Comparison of ENCODE assay signal across 8 mouse cellular contexts in the genomic region with DNA sequence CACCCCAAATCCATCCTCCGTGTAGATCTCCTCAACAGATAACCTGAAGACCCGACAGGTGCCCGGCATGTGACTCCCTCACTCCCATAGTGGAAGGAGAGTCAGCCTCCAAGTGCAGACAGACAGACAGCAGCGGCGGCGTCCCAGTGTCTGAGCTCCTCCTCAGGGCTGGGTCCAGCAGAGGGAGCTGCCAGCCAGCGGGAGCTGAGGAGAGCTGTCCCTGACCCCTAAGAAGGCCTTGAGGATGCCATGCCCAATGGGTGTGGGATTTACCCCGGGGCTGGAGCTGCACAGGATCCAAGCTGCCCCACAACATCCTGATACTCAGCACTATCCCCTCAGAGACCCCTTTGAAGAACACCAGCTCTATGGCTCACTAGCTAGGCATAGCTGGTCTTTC.
DNase-seq lines count a peak whose midpoint lies in the region; ATAC-seq and TF ChIP-seq lines count a peak whose summit lies in the region.
"Had no signal": no experiment of that assay in that cellular context is flagged by ENCODE, and none has a peak within 500 bp of the region (broad histone marks: within the 10 kb centered on the region; RNA-seq: fewer than 3 reads in every experiment).

No protein-coding gene starts in this region.

- H3K4me1 ChIP-seq in CH12.LX (ENCODE audit: control insufficient read depth in 1 of 2, insufficient read depth in 2 of 2): no peaks in the 10 kb centered on the region; a peak in 1 of 4 replicates
- H3K4me1 ChIP-seq in embryonic facial prominence, embryonic 11.5 days (ENCODE audit: control insufficient read depth, insufficient read depth, low read length): no peaks in the 10 kb centered on the region
- no peaks in the 10 kb centered on the region for H3K4me1 ChIP-seq in lung, embryonic 16.5 days (replicated peaks; ENCODE audit: control insufficient read depth, insufficient read depth, low read length)

- intact Hi-C loops in heart, postnatal 25 days (cut with DNase I): loop anchor here (1.0 to 10.0 kb wide), 3 partner anchors 114 to 284 kb away; a partner anchor contains a TSS

- dilution Hi-C loops in CH12.LX (cut with MboI; ENCODE audit: extremely low pct_ligation_motif_present, extremely low pct_unique_long_range_greater_than_20kb, low sequenced_read_pairs): no loop called here

- no peaks in the 10 kb centered on the region for H3K36me3 ChIP-seq in CH12.LX (replicated peaks in 1 of 2; ENCODE audit: control insufficient read depth in 1 of 2, insufficient read depth in 1 of 2, low read length in 1 of 2)
- no peaks in the 10 kb centered on the region for H3K36me3 ChIP-seq in embryonic facial prominence, embryonic 11.5 days (replicated peaks; ENCODE audit: control insufficient read depth, insufficient read depth, low read depth, low read length)
- no peaks in the 10 kb centered on the region for H3K36me3 ChIP-seq in lung, embryonic 16.5 days (ENCODE audit: control insufficient read depth, insufficient read depth, low read length)
- H3K36me3 ChIP-seq: limb, embryonic 15.5 days had no signal

- DNase-seq in 416B (ENCODE audit: low read depth) (peak; percentile 44), CH12.LX (ENCODE audit: extremely low read depth) (no peak)
- peak; percentile 33 for DNase-seq in embryonic facial prominence, embryonic 11.5 days (ENCODE audit: low spot score)
- DNase-seq in heart, postnatal 25 days (ENCODE audit: low spot score): peak; percentile 42
- DNase-seq in spleen, postnatal 10 days (ENCODE audit: low spot score in 2 of 2): no peak
- DNase-seq in thymus, adult 18-20 months: no peak

- TF ChIP-seq CTCF in CH12.LX (conservative IDR thresholded peaks at IDR 0.05 in 1 of 2, IDR thresholded peaks at IDR 0.05 in 1 of 2; ENCODE audit: low read depth in 2 of 2, low read length in 2 of 2): peak in 1 of 2 experiments; percentile 60; a peak in 2 of 4 replicates

- peak; percentile 62 for TF ChIP-seq RAD21 in CH12.LX (IDR thresholded peaks at IDR 0.05; ENCODE audit: low read depth, low read length)

- no peaks in the 10 kb centered on the region for H3K79me2 ChIP-seq in CH12.LX (replicated peaks; ENCODE audit: control insufficient read depth, extremely low read depth, insufficient read depth, poor library complexity, severe bottlenecking)

- peaks cover 16% of the 10 kb centered on the region for H3K9me3 ChIP-seq in CH12.LX (replicated peaks; ENCODE audit: low read length)
- H3K9me3 ChIP-seq in embryonic facial prominence, embryonic 11.5 days (replicated peaks; ENCODE audit: control insufficient read depth, low read length): no peaks in the 10 kb centered on the region; the same call in 1 of the 2 replicates
- 0 out of 2 replicates have a peak, but pooled peaks cover 3% of the 10 kb centered on the region for H3K9me3 ChIP-seq in lung, embryonic 16.5 days (ENCODE audit: control insufficient read depth, low read length)
- H3K9me3 ChIP-seq: limb, embryonic 15.5 days had no signal

- WGBS in embryonic facial prominence, embryonic 11.5 days: 31% methylated on average over 8 of the region's 8 CpGs
- 19% methylated on average over 8 of the region's 8 CpGs for WGBS in lung, embryonic 16.5 days

- 0 out of 2 replicates have a peak, but pooled peaks have one; percentile 11 for ATAC-seq in embryonic facial prominence, embryonic 11.5 days (replicated peaks; ENCODE audit: insufficient number of reproducible peaks, low FRiP score, low TSS enrichment, low read depth)
- ATAC-seq in lung, embryonic 16.5 days (ENCODE audit: low read depth): peak; percentile 54; the same call in 1 of the 2 replicates

- no peak overlapping the region for H3K4me2 ChIP-seq in CH12.LX (ENCODE audit: insufficient read depth, low read depth, poor library complexity, severe bottlenecking)
- no peak overlapping the region for H3K4me2 ChIP-seq in embryonic facial prominence, embryonic 11.5 days (ENCODE audit: low read depth, low read length)
- H3K4me2 ChIP-seq in lung, embryonic 16.5 days (ENCODE audit: low read depth, low read length): no peak overlapping the region
- H3K4me2 ChIP-seq: limb, embryonic 15.5 days had no signal

- no peak overlapping the region for H3K27ac ChIP-seq in CH12.LX (ENCODE audit: insufficient read depth, low read depth)
- H3K27ac ChIP-seq in embryonic facial prominence, embryonic 11.5 days (replicated peaks; ENCODE audit: low read depth, low read length): no peak overlapping the region
- no peak overlapping the region for H3K27ac ChIP-seq in lung, embryonic 16.5 days (ENCODE audit: low read length)
- H3K27ac ChIP-seq: limb, embryonic 15.5 days had no signal

- no peak for TF ChIP-seq EP300 in CH12.LX (IDR thresholded peaks at IDR 0.05; ENCODE audit: low read length)

- in situ Hi-C loops in CH12.LX (cut with MboI; ENCODE audit: low pct_ligation_motif_present, low pct_unique_long_range_greater_than_20kb, low sequenced_read_pairs): no loop called here

- H3K9ac ChIP-seq in CH12.LX (ENCODE audit: insufficient read depth, low read depth): no peak overlapping the region
- H3K9ac ChIP-seq in embryonic facial prominence, embryonic 11.5 days (replicated peaks; ENCODE audit: low read length): no peak overlapping the region
- no peak overlapping the region for H3K9ac ChIP-seq in lung, embryonic 16.5 days (ENCODE audit: low read length)
- H3K9ac ChIP-seq: limb, embryonic 15.5 days had no signal

- TF ChIP-seq POLR2A in CH12.LX (IDR thresholded peaks at IDR 0.05; ENCODE audit: low read depth, low read length): no peak

- no peak overlapping the region for H3K4me3 ChIP-seq in CH12.LX (replicated peaks in 1 of 3; ENCODE audit: low read depth in 2 of 3, low read length in 2 of 3, poor library complexity in 1 of 3)
- H3K4me3 ChIP-seq in embryonic facial prominence, embryonic 11.5 days (ENCODE audit: low read depth, low read length): no peak overlapping the region
- no peak overlapping the region for H3K4me3 ChIP-seq in lung, embryonic 16.5 days (ENCODE audit: low read length)
- H3K4me3 ChIP-seq: limb, embryonic 15.5 days had no signal

- H3K27me3 ChIP-seq in CH12.LX (replicated peaks): peaks cover 72% of the 10 kb centered on the region
- no peaks in the 10 kb centered on the region for H3K27me3 ChIP-seq in embryonic facial prominence, embryonic 11.5 days (ENCODE audit: control insufficient read depth, insufficient read depth, low read length)
- no peaks in the 10 kb centered on the region for H3K27me3 ChIP-seq in lung, embryonic 16.5 days (ENCODE audit: control insufficient read depth, insufficient read depth, low read depth, low read length)

TF ChIP-seq in CH12.LX, 34 proteins besides CTCF, POLR2A, EP300 and RAD21:
- no peak for TF ChIP-seq TBP (conservative IDR thresholded peaks at IDR 0.05; ENCODE audit: low read depth, low read length)
- TF ChIP-seq ZNF384 (IDR thresholded peaks at IDR 0.05; ENCODE audit: low read depth, low read length): no peak
- TF ChIP-seq SMC3 (IDR thresholded peaks at IDR 0.05; ENCODE audit: low read depth, low read length): peak; percentile 68

Comparison
In these comparisons a context has a peak if more than half of its experiments do, and no peak if none do; other contexts are left out.
1. DNase-seq: peak in 416B (single experiment), embryonic facial prominence, embryonic 11.5 days (single experiment) and heart, postnatal 25 days (single experiment); none in CH12.LX (single experiment), spleen, postnatal 10 days (0 of 2) and thymus, adult 18-20 months (0 of 2).